Mouse (Mus musculus): ENCODE measurements around the gene Fgfbp3.
A peak's percentile ranks its signal among the peaks of the same experiment; 100 is the strongest.
"Not testable (repeated sequence)": the region's sequence is repeated elsewhere in the genome, so short reads cannot be mapped to it uniquely, and the experiment has no call there.

Fgfbp3 gene

GRCm38 (mm10) chr19:36919466-36919865 lies at the start of gene Fgfbp3:
TSS of gene Fgfbp3 (minus strand) at chr19:36919615.
- no peak for DNase-seq

- DNase-seq, result not testable (repeated sequence)
Observed at GRCm38 (mm10) chr19:36962544-36963260, 43.3 kb upstream of the Fgfbp3 start.

GRCm38 (mm10) chr19:36961320-36961719 lies 41.9 kb upstream of the Fgfbp3 start:
- DNase-seq, result no peak

DNA sequence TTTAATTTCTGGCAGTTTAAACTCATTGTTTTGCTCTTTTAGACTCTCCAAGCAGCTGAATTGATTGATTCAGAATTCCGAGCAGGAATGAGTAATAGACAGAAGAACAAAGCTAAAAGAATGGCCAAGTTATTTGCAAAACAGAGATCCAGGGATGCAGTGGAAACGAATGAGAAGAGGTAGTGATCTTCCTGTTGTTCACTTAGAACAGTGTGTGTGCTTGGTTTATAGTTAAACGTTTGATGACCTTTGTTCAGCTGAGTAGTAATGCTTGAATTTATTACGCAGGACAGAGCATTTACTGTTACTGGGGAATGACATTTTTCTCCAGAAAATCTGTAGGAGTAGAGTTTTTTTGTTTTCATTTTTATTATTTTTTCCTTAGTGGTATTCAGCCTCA lies 38.9 kb upstream of the Fgfbp3 start:
- peak in 1 of 2 experiments; percentile 14 for DNase-seq

DNA sequence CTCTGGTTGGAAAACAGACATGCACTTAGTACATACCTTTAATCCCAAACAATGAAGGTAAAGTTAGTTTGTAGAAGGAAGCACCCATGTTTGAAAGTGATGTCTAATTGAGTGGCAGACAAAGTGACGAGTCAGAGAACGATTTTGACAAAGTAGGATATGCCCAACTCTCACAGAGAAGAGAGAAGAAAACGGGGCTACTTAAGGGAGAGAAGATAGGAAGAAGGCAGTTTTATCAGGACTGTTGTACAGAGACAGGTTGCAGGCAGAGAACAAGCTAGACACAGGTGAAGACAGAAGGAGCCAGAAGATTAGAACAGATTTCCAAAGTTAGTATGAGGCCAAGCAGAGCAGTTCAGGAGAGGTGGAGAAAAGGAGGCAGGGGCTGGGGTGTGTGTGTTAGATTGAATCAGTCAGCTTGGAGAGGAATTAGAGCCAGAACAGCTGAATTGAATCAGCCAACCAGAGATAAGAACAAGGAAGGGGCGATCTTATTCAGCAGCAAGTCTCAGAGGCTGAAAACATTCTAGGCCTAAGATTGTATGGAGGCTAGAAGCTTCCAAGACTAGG lies 34.3 kb upstream of the Fgfbp3 start:
- DNase-seq, result no peak

DNA sequence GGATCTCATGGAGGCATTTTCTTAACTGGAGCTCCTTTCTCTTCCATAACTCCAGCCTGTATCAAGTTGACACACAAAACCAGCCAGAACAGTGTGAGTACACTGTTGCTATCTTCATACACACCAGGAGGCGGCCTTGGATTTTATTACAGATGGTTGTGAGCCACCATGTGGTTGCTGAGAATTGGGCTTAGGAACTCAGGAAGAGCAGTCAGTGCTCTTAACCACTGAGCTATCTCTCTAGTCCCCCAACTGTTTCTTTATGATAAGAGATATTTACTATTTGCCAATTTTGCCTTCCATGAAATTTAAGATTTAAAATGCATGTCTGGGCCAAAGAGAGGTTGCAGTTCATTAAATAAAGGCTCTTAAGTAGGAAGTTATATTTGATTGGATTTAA lies 20.6 kb upstream of the Fgfbp3 start:
- no peak for DNase-seq

DNA sequence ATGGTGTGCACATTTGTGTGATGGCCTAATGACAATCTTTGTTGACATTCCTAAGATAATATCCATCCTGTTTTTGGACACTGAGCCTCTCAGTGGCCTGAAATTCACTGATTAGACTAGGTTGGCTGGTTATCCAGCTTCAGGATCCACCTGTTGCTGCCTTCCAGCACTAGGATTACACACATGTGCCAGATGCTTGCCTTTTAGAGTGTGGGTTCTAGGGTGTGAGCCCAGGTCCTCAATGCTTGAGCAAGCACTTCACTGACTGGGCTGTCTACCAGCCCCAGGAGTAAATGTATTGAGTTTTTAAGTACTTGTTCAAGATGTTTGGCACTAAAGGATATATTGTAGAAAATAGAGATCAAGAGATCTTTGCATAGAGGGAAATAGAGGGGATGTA lies 18.6 kb upstream of the Fgfbp3 start:
- no peak for DNase-seq

GRCm38 (mm10) chr19:36936285-36936684 lies 16.9 kb upstream of the Fgfbp3 start:
- DNase-seq, result no peak

DNA sequence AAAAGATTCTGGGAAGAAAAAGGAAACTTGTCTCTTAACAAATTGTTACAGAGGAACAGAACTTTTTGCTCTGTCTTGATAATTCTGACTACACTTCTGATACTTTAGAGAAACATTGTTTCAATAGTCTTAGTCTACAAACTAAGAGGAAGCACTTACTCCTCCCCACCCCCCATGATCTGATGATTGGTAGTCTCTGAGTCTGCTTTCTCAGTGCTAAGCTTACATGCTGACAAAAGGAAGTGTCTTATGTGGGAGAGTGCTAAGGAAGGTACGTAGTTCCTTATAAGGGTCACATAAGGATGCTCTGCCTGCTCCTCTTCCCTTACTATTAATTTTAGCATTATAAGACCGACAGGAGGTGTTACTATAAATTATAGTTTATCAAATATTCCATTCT lies 13.2 kb upstream of the Fgfbp3 start:
- DNase-seq, result no peak

GRCm38 (mm10) chr19:36932097-36932496 lies 12.7 kb upstream of the Fgfbp3 start:
- DNase-seq, result no peak

GRCm38 (mm10) chr19:36929816-36930215 lies 10.4 kb upstream of the Fgfbp3 start:
- DNase-seq, result no peak

GRCm38 (mm10) chr19:36927800-36928361 lies 8.5 kb upstream of the Fgfbp3 start:
- DNase-seq, result no peak

DNA sequence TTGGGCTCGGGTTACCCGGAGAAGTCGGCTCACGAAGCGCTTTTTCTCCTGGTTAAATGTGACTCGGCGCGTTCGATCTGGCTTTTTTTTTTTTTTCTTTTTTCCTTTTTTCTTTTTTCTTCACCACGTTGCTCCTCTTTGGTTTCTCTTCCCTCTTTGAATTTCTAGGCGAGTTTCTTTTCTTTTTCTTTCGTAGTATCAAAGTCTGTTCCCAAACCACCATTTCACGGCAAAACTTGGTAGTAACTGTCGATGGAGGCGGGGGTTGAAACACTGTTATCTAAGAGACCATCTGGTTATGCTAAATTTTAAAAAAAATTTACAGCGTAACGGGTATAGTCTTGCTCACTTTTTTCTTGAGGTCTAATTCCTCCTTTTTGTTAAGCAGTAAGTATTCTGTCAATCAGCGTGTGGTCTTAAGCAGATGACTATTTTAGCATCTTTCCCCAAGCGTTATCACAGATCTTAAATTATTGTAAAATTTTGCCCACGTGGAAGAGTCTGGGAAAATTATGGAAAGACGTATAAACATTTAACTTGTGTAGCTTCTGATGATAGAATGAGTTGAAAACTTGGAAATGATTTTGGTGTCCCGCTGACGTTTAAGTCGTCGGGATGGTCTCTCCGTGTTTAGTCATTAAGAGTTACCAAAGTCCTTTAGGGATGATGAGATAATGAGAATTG lies 7.3 kb upstream of the Fgfbp3 start:
- no peak for DNase-seq

DNA sequence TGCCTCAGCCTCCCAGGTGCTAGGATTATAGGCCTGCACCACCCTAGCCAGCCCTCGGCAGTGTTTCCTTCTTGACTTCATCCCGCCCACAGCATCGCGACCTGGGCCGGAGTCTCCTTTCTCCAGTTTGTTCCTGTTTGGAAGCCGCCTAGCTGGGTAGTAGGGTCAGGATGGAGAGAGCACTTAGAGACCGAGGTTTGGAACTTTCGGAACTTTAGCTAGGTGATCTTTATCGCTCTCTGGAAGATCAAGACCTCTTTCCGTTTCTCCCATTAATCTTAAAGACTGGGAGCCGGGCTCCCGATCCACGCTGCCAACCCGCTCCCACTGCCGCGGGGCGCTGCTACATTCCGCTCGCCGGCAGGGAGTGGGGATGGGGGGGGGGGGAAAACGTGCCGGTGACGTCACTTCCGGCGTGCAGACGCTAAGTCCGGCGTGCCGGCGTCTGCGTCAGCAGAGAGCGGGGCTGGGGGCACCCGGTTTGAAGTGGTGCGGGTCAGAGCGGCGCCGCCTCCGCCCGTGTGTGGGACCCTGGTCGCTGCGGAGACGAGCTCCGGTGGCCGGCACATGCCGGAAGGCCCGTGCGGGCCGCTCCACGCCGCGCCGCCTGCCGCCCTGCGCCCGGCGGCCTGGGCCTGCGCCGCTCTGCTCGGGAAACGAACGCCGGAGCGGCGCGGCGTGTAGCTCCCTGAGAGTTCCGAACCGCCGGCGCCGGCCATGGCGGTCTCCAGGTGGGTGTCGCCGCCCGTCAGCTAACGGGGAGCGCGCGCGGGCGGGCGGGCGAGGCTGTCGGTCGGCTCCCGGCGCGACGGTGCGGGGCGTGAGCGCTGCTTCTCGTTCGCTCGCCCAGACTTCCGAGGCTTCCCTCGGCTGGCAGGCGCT lies 6.5 kb upstream of the Fgfbp3 start, which contains the start of gene Btaf1:
Gene Btaf1, plus strand, starts transcription at position 409 of the 882 bp plus-strand sequence.
- peak; percentile 69 to 75 for DNase-seq

DNA sequence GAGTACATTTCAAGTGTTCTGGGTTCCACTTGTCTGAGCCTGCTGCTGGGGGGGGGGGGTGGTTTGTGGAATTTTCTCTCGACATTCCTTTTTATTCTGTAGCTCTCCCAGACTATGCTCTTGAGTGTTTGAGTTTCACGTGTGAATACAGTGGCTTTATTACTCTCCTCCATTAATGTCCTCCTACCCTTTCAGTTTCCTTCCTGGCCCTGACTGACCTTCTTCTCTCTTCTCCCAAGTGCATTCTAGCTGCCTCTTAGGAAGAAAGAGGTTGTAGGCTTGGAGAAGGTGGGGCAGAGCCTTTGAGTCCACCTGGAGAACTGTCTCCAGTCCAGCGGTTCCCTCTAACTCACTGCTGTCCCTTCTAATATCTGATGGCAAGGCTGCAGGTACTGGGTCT lies 3.5 kb upstream of the Fgfbp3 start:
- no peak for DNase-seq

DNA sequence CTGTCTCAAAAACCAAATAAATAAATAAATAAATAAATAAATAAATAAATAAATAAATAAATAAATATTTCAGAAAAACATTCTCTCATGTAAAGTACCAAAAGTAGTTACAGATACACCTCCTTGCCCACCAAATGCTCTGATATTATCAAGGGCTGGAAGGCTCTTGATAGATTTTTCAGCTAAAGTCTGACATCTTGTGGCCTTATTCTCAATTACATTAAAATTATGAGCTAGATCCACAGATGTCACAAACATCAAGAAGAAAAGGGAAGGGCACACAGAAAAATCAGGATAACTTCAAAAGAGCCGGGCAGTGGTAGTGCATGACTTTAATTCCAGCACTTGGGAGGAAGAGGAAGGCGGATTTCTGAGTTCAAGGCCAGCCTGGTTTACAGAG lies 2.6 kb upstream of the Fgfbp3 start:
- DNase-seq, result peak in 1 of 2 experiments; percentile 20

GRCm38 (mm10) chr19:36918441-36919301 lies 744 bp downstream of the Fgfbp3 start:
- DNase-seq, result peak; percentile 61 to 74

DNA sequence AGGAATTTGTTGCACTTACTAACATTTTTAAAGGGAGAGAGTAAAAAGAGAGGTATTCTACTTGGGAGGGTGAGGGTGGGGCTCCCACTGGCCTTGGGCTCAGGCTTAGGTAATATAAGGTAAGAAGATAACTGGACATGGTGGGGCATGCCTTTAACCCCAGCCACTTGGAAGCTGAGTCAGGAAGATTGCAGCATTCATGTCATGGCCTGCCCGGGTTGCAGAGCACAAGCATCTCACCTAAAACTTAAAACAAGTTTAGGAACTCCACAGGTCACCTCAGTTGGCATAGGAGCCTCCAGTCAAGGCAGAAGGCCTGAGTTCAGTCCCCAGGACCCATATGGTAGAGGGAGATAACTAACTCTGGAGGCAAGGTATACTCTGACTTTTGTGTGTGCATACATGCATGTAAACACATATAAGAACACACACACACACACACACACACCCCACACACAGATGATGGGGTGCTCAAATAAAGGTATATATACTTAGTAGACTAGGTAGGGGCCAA lies 2.5 kb downstream of the Fgfbp3 start:
- no peak for DNase-seq

DNA sequence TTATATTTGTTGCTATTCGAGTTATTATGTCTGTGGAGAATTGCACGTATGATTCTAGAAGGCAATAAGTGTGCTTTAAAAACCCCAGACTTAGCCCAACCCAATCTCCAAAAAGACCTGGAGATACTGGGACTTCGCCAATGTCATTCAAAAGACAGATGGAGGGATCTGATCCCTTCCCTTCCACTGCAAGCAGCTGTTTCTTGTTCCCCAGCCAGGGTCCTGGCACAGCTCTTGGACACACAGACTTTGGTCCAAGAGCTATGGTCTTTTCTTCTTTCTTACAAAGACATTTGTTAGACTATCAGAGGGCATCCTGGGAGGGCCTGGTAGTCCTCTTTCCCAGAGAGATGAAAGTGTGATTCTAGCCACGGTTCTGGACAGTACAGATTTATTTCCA lies 3.2 kb downstream of the Fgfbp3 start:
- DNase-seq, result no peak

DNA sequence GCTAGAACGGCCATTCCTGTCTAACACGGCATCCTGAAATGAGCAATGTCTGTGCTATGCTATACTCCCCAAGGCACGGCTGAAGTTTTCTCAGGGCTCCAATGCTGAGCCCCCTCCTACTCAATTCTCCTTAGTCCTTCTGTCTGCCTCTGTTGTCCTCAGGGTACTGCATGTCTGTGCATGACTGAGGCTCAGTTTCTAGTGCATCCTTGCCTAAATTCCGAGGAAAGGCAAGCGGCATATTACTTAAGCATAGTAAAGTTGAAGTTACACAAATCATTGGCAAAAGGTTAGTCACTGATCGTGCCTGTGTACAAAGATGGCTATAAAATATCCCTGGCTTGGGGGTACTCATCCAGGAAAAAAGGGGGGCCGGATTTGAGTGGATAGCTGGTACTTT lies 6.4 kb downstream of the Fgfbp3 start:
- DNase-seq, result no peak

- DNase-seq, result no peak
Observed at GRCm38 (mm10) chr19:36910424-36911045, 8.9 kb downstream of the Fgfbp3 start.

Measured in kidney, adult 8-10 months (tissue).